Mouse (Mus musculus): Measurements from ENCODE around the gene Gm12216. TPM values are rescaled to one million over a fixed set of nuclear protein-coding genes. Genes with fewer than 3 reads are reported as not detected.

Gene Gm12216
- polyA plus RNA-seq, 1 experiment from 2014 or later: 0.25 TPM

DNA sequence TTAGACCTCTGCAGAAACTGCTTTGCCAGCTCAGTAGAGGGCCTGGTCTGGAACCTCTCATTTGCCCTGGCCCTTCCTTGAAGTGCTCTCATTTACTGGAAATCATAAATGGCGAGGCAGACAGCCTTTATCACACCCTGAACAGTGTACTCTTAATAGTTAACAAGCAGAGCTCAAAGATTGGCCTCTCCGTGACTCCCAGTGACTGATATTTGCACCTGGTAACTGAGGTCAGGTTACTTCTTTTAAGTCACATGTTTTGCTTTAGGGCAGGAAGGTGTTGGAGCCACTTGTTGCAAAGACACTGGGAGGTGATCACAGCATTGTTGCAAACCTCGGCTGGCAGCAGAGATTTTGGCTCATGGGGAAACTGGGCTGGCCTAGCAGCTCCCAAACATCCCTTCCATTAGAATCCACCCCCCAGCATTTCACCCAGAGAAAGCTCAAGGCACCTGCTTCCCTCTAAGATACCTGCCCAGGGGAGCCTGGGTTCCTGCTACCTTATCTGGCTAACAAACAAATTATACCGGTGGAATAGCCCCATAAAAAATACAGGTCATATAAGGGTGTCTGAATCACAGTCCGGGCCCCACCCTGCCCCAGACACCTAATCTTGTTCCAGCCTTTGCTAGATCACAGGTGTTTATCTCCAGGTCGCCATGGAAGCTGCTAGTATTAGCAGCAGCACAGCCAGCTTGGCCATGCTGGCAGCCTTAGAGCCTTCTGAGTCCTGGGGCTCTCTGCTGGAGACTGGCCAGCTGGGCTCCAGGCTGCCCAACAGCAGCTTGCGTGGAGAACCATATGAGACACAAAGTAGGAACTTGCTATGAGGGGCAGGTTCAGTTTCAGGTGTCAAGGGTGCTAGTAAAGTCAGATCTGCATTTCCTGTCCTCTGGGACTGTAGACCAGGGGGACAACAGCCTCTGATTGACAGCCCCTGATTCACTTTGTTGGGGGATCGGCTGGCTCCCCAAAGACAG lies 19.1 kb downstream of the Gm12216 start:
- DNase-seq (ENCODE audit: low spot score, missing footprints) (no peak), ATAC-seq (ENCODE audit: low FRiP score) (no peak)
- Histone ChIP-seq H3K27ac (ENCODE audit: low read depth, low read length) (no peak overlapping the region), H3K36me3 (ENCODE audit: control insufficient read depth, insufficient read depth, low read length) (no peaks in the 10 kb centered on the region), H3K4me2 (no peak overlapping the region), H3K4me1 (ENCODE audit: control insufficient read depth, insufficient read depth, low read length) (no peaks in the 10 kb centered on the region), H3K4me3 (ENCODE audit: low read depth, low read length) (no peak overlapping the region), H3K9ac (ENCODE audit: low read length) (no peak overlapping the region), H3K9me3 (ENCODE audit: control insufficient read depth, low read length) (no peaks in the 10 kb centered on the region), H3K27me3 (ENCODE audit: control insufficient read depth, insufficient read depth, low read length) (no peaks in the 10 kb centered on the region)
- 70% methylated on average over 8 of the region's 8 CpGs for WGBS

DNA sequence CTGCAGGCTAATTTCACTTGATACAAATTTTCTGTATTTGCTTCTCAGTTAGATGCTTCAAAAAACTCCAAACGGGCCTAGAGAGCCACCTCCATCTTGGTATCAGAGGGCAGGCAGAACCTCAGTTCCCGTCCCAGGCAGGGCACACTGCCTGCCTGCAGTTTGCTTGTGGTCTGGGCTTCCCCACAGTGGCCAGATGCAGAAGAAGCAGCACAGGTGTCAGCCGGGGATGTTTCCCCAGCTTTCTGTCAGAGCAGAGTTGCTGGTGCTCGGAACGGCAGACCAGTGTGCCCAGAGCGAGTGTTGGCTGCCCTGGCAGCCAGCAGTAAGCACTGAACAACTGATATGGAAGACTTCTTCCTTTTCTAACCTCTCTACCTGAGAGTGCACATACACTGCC lies 19.9 kb downstream of the Gm12216 start:
- H3K27me3 ChIP-seq (ENCODE audit: control insufficient read depth, insufficient read depth, low read length): no peaks in the 10 kb centered on the region
- H3K4me3 ChIP-seq (ENCODE audit: low read depth, low read length): no peak overlapping the region
- H3K36me3 ChIP-seq (ENCODE audit: control insufficient read depth, insufficient read depth, low read length): no peaks in the 10 kb centered on the region
- no peak overlapping the region for H3K9ac ChIP-seq (ENCODE audit: low read length)
- no peak for ATAC-seq (ENCODE audit: low FRiP score)
- no peak overlapping the region for H3K27ac ChIP-seq (ENCODE audit: low read depth, low read length)
- H3K4me1 ChIP-seq (ENCODE audit: control insufficient read depth, insufficient read depth, low read length): no peaks in the 10 kb centered on the region
- 78% methylated on average over 6 of the region's 6 CpGs for WGBS
- DNase-seq (ENCODE audit: low spot score, missing footprints): no peak
- H3K4me2 ChIP-seq: no peak overlapping the region
- no peaks in the 10 kb centered on the region for H3K9me3 ChIP-seq (ENCODE audit: control insufficient read depth, low read length)

GRCm38 (mm10) chr11:53837731-53838130 lies 21.3 kb downstream of the Gm12216 start:
- 86% methylated on average over 5 of the region's 5 CpGs for WGBS
- H3K9me3 ChIP-seq (ENCODE audit: control insufficient read depth, low read length): no peaks in the 10 kb centered on the region
- H3K36me3 ChIP-seq (ENCODE audit: control insufficient read depth, insufficient read depth, low read length): no peaks in the 10 kb centered on the region
- ATAC-seq (ENCODE audit: low FRiP score) (no peak), DNase-seq (ENCODE audit: low spot score, missing footprints) (no peak)
- H3K4me2 ChIP-seq: no peak overlapping the region
- H3K4me3 ChIP-seq (ENCODE audit: low read depth, low read length): no peak overlapping the region
- H3K27me3 ChIP-seq (ENCODE audit: control insufficient read depth, insufficient read depth, low read length): no peaks in the 10 kb centered on the region
- no peak overlapping the region for H3K9ac ChIP-seq (ENCODE audit: low read length)
- no peaks in the 10 kb centered on the region for H3K4me1 ChIP-seq (ENCODE audit: control insufficient read depth, insufficient read depth, low read length)
- no peak overlapping the region for H3K27ac ChIP-seq (ENCODE audit: low read depth, low read length)

DNA sequence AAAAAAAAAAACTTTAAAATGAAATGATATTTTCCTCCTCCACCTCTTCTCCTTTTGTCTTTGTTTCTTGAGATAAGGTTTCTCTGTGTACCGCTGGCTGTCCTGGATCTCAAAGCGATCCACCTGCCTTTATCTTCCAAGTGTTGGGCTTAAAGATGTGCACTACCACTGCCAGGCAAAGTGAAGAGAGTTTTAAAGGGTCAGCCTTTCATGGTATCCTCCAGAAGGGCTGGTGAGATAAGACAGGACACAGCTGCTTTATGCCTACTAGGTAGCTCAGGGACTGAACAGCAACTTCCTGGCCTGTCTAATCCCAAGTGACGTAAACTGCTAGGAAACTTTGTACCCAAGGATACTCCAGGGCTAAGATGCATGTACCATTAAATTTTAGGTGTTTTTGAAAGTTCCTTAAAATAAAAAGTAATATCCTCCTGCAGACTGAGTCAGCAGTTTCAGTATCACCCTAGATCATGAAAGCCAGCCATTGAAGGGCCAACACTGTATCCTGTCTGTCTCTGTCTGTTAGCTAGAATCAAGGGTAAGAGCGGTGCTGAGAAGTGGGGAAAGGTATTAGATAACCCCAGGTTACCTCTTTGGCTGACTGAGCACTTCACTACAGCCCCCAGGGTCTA lies 23.6 kb downstream of the Gm12216 start:
- 91% methylated on average over 4 of the region's 4 CpGs for WGBS
- H3K4me2 ChIP-seq: no peak overlapping the region
- no peaks in the 10 kb centered on the region for H3K9me3 ChIP-seq (ENCODE audit: control insufficient read depth, low read length)
- no peak overlapping the region for H3K9ac ChIP-seq (ENCODE audit: low read length)
- DNase-seq (ENCODE audit: low spot score, missing footprints) (no peak), ATAC-seq (ENCODE audit: low FRiP score) (no peak)
- H3K27me3 ChIP-seq (ENCODE audit: control insufficient read depth, insufficient read depth, low read length): no peaks in the 10 kb centered on the region
- H3K27ac ChIP-seq (ENCODE audit: low read depth, low read length): no peak overlapping the region
- no peak overlapping the region for H3K4me3 ChIP-seq (ENCODE audit: low read depth, low read length)
- no peaks in the 10 kb centered on the region for H3K36me3 ChIP-seq (ENCODE audit: control insufficient read depth, insufficient read depth, low read length)
- no peaks in the 10 kb centered on the region for H3K4me1 ChIP-seq (ENCODE audit: control insufficient read depth, insufficient read depth, low read length)

DNA sequence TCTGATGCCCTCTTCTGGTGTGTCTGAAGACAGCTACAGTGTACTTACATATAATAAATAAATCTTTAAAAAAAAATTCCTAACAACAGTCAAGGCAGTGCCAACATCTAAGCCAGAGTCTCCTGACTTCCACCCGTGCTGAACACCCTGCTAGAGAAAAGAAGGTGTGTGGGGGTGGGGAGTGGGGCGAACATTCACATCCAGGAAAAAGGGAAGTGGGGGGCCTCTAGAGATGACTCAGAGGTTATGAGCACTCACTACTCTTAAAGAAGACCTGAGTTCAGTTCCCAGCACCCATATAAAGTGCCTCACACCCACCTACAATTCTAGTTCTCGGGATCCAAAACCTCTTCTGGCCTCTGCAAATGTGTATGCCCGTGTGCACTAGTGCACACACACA lies 33.6 kb downstream of the Gm12216 start:
- no peaks in the 10 kb centered on the region for H3K4me1 ChIP-seq (ENCODE audit: control insufficient read depth, insufficient read depth, low read length)
- no peak overlapping the region for H3K4me3 ChIP-seq (ENCODE audit: low read depth, low read length)
- WGBS: 93% methylated on average over 4 of the region's 4 CpGs
- no peak for DNase-seq (ENCODE audit: low spot score, missing footprints)
- no peak for ATAC-seq (ENCODE audit: low FRiP score)
- no peak overlapping the region for H3K27ac ChIP-seq (ENCODE audit: low read depth, low read length)
- H3K36me3 ChIP-seq (ENCODE audit: control insufficient read depth, insufficient read depth, low read length): no peaks in the 10 kb centered on the region
- no peak overlapping the region for H3K9ac ChIP-seq (ENCODE audit: low read length)
- no peaks in the 10 kb centered on the region for H3K27me3 ChIP-seq (ENCODE audit: control insufficient read depth, insufficient read depth, low read length)
- no peaks in the 10 kb centered on the region for H3K9me3 ChIP-seq (ENCODE audit: control insufficient read depth, low read length)
- H3K4me2 ChIP-seq: no peak overlapping the region

GRCm38 (mm10) chr11:53821945-53822338 lies 37.1 kb downstream of the Gm12216 start:
- WGBS: 93% methylated on average over 3 of the region's 3 CpGs
- ATAC-seq (ENCODE audit: low FRiP score) (no peak), DNase-seq (ENCODE audit: low spot score, missing footprints) (no peak)
- H3K27ac ChIP-seq (ENCODE audit: low read depth, low read length): no peak overlapping the region
- H3K9me3 ChIP-seq (ENCODE audit: control insufficient read depth, low read length): no peaks in the 10 kb centered on the region
- no peak overlapping the region for H3K4me3 ChIP-seq (ENCODE audit: low read depth, low read length)
- H3K36me3 ChIP-seq (ENCODE audit: control insufficient read depth, insufficient read depth, low read length): no peaks in the 10 kb centered on the region
- H3K4me2 ChIP-seq: no peak overlapping the region
- no peak overlapping the region for H3K9ac ChIP-seq (ENCODE audit: low read length)
- H3K27me3 ChIP-seq (ENCODE audit: control insufficient read depth, insufficient read depth, low read length): no peaks in the 10 kb centered on the region
- no peaks in the 10 kb centered on the region for H3K4me1 ChIP-seq (ENCODE audit: control insufficient read depth, insufficient read depth, low read length)

DNA sequence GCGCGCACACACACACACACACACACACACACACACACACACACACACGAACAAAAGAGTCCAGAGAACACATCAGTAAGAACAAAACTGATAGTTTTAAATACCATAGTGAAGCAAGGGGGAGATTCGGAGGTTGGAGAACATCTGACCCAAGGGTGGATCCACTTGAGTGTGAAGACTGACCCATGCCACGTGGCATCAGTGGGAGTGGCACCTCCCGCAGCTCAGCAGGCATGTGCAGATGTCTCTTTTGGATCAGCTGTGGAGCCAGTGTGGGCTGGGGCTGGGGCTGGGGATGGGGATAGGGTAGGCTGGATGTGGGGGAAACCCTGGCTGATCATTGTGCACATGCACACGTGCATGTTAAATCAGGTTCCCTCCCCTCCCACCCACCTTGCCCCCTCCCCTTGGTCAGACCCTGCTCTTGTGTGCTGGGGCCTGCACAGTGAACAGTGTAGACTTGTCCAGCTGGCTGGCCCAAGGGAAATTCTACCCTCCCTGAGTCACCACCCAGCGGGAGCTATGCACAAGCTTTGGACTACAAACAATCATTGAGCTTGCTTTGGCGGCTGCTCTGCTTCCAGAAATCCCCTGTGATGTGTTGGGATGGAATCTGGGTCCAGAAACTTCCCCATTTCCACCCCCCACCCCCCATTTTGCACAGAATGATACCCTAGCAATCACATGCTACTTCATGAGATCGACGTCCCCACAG lies 37.7 kb downstream of the Gm12216 start:
- no peak overlapping the region for H3K27ac ChIP-seq (ENCODE audit: low read depth, low read length)
- H3K9ac ChIP-seq (ENCODE audit: low read length): no peak overlapping the region
- no peak for DNase-seq (ENCODE audit: low spot score, missing footprints)
- ATAC-seq (ENCODE audit: low FRiP score): no peak
- no peaks in the 10 kb centered on the region for H3K4me1 ChIP-seq (ENCODE audit: control insufficient read depth, insufficient read depth, low read length)
- H3K4me2 ChIP-seq: no peak overlapping the region
- no peaks in the 10 kb centered on the region for H3K27me3 ChIP-seq (ENCODE audit: control insufficient read depth, insufficient read depth, low read length)
- no peak overlapping the region for H3K4me3 ChIP-seq (ENCODE audit: low read depth, low read length)
- H3K9me3 ChIP-seq (ENCODE audit: control insufficient read depth, low read length): no peaks in the 10 kb centered on the region
- 82% methylated on average over 11 of the region's 11 CpGs for WGBS
- no peaks in the 10 kb centered on the region for H3K36me3 ChIP-seq (ENCODE audit: control insufficient read depth, insufficient read depth, low read length)

DNA sequence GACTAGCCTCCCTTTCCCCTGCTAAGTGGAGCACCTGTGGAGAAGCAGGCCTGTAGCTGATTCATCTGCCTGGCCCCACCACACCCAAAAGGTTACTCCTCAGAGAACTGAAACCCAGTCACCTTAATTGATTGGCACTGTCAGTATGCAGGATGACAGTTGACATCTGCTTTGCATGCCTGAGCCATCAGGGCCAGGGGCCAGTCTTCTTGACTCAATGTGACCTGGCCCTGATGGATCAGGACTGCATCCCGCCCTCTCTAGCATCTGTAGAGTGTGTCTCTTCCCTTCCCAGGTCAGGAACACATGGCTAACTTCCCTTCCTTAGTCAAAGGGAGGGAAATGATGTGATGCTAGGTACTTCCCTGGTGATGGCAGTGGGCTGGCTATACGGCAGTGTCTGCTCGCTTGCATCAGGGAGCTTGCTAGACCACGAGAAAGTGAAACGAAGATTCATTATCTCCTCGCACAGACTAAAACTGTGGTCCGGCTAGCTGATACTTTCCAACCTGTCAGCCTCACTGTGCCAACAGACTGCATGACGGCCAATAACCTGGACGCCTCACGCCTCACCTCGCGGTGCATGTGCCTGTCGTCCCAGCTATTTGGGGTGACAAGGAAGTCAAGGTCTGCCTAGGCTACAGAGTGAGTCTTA lies 38.4 kb downstream of the Gm12216 start:
- Histone ChIP-seq H3K4me2 (no peak overlapping the region), H3K36me3 (ENCODE audit: control insufficient read depth, insufficient read depth, low read length) (no peaks in the 10 kb centered on the region), H3K4me1 (ENCODE audit: control insufficient read depth, insufficient read depth, low read length) (no peaks in the 10 kb centered on the region), H3K4me3 (ENCODE audit: low read depth, low read length) (no peak overlapping the region), H3K27ac (ENCODE audit: low read depth, low read length) (no peak overlapping the region), H3K9me3 (ENCODE audit: control insufficient read depth, low read length) (no peaks in the 10 kb centered on the region), H3K9ac (ENCODE audit: low read length) (no peak overlapping the region), H3K27me3 (ENCODE audit: control insufficient read depth, insufficient read depth, low read length) (no peaks in the 10 kb centered on the region)
- ATAC-seq (ENCODE audit: low FRiP score) (no peak), DNase-seq (ENCODE audit: low spot score, missing footprints) (no peak)
- WGBS: 88% methylated on average over 13 of the region's 13 CpGs
